21 mouse cellular contexts compared by ENCODE assay signal in the genomic region with DNA sequence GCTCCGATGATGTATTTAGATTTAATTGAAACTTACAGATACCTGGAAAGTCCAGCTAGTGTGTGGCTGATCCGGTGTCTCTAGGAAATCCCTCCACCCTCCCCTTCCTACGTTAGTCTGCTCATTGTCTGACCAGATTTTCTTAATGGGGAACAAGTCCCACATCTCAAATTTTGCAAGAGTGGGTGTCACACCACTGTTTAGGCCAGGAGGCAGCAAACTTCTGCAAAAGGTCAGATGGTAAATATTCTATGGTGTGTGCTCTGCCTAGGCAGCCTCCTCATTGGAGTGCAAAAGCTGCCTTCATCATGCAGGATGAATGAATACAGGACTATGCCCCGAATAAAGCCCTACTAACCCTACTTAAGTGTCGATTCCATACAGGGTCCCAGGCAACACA.
"Had no signal": no experiment of that assay in that cellular context is flagged by ENCODE, and none has a peak within 500 bp of the region (broad histone marks: within the 10 kb centered on the region; RNA-seq: fewer than 3 reads in every experiment).

No protein-coding gene starts in this region.

- H3K36me3 ChIP-seq: liver, embryonic 15.5 days; midbrain, embryonic 12.5 days; neural tube, embryonic 13.5 days; stomach, embryonic 15.5 days had no signal

- ATAC-seq: midbrain, embryonic 16.5 days had no signal

- H3K4me1 ChIP-seq: liver, embryonic 15.5 days; midbrain, embryonic 10.5 days; midbrain, embryonic 12.5 days; stomach, embryonic 15.5 days had no signal

- H3K9ac ChIP-seq: liver, embryonic 13.5 days; liver, embryonic 15.5 days; lung, embryonic 14.5 days; midbrain, embryonic 12.5 days; neural tube, embryonic 13.5 days; neural tube, embryonic 15.5 days; stomach, embryonic 15.5 days had no signal

- H3K4me2 ChIP-seq: liver, embryonic 13.5 days; liver, embryonic 15.5 days; lung, embryonic 14.5 days; midbrain, embryonic 12.5 days; neural tube, embryonic 13.5 days; neural tube, embryonic 15.5 days; stomach, embryonic 15.5 days had no signal

- H3K27ac ChIP-seq: liver, embryonic 13.5 days; liver, embryonic 15.5 days; midbrain, embryonic 10.5 days; midbrain, embryonic 12.5 days; neural tube, embryonic 13.5 days; neural tube, embryonic 15.5 days; stomach, embryonic 15.5 days; stomach, postnatal 0 days had no signal

- H3K27me3 ChIP-seq: liver, embryonic 13.5 days; liver, embryonic 15.5 days; midbrain, embryonic 12.5 days; neural tube, embryonic 13.5 days; neural tube, embryonic 15.5 days; stomach, embryonic 15.5 days had no signal

- H3K9me3 ChIP-seq: liver, embryonic 13.5 days; liver, embryonic 15.5 days; midbrain, embryonic 10.5 days; midbrain, embryonic 12.5 days; neural tube, embryonic 13.5 days; neural tube, embryonic 15.5 days; stomach, embryonic 15.5 days had no signal

- H3K4me3 ChIP-seq: liver, embryonic 13.5 days; liver, embryonic 15.5 days; midbrain, embryonic 10.5 days; midbrain, embryonic 12.5 days; neural tube, embryonic 13.5 days; neural tube, embryonic 15.5 days; stomach, embryonic 15.5 days had no signal

- DNase-seq: liver, embryonic 13.5 days; lung, adult 18-20 months; lung, embryonic 14.5 days; lung, postnatal 10 days; lung, postnatal 4 days; midbrain, embryonic 14.5 days; retina, postnatal 1 day; right cerebral cortex, adult 18-20 months; right cerebral cortex, postnatal 25 days; right cerebral cortex, postnatal 4 days; thymus, adult 2 months; thymus, postnatal 25 days; thymus, postnatal 4 days had no signal
